Mouse (Mus musculus): ENCODE data around the gene Pdilt. TPM values are rescaled to one million over a fixed set of nuclear protein-coding genes. Genes with fewer than 3 reads are reported as not detected.

Pdilt gene
- total and polyA plus RNA-seq, 3 experiments = 0.12 TPM; not detected in 2

GRCm38 (mm10) chr7:119521816-119522215, 1.5 kb downstream of the Pdilt start:
- Histone ChIP-seq H3K27me3 (ENCODE audit: control insufficient read depth in 1 of 2, insufficient read depth in 2 of 2, low read length in 2 of 2) (no peaks in the 10 kb centered on the region), H3K9me3 (replicated peaks; ENCODE audit: insufficient read depth, low read length) (no peaks in the 10 kb centered on the region), H3K4me3 (ENCODE audit: control insufficient read depth in 1 of 2, insufficient read depth in 1 of 2, low read depth in 2 of 2, low read length in 2 of 2) (no peak overlapping the region), H3K79me2 (ENCODE audit: control insufficient read depth, insufficient read depth, low read length, poor library complexity) (no peaks in the 10 kb centered on the region), H3K4me1 (ENCODE audit: control insufficient read depth in 1 of 2, insufficient read depth in 2 of 2, low read length in 2 of 2) (no peaks in the 10 kb centered on the region), H3K36me3 (ENCODE audit: control insufficient read depth in 1 of 2, insufficient read depth in 2 of 2, low read length in 2 of 2) (no peaks in the 10 kb centered on the region), H3K27ac (ENCODE audit: control insufficient read depth, low read depth, low read length) (no peak overlapping the region), H3K9ac (ENCODE audit: control insufficient read depth, low read depth, low read length, poor library complexity, severe bottlenecking) (no peak overlapping the region)
- TF ChIP-seq USF1 (IDR thresholded peaks at IDR 0.05; ENCODE audit: low read depth, low read length) = 0 out of 2 replicates have a peak, but pooled peaks have one; percentile 17
- no peak for TF ChIP-seq SIN3A (IDR thresholded peaks at IDR 0.05; ENCODE audit: low read length)
- no peak for TF ChIP-seq MYC (IDR thresholded peaks at IDR 0.05; ENCODE audit: low read depth, low read length)
- no peak for DNase-seq (ENCODE audit: low read depth, low spot score)

GRCm38 (mm10) chr7:119519654-119520053, 3.6 kb downstream of the Pdilt start:
- TF ChIP-seq MXI1 (IDR thresholded peaks at IDR 0.05; ENCODE audit: low read depth, low read length) (no peak), GABPA (IDR thresholded peaks at IDR 0.05; ENCODE audit: low read depth, low read length) (no peak), SMC3 (IDR thresholded peaks at IDR 0.05; ENCODE audit: low read depth, low read length) (peak; percentile 52), BHLHE40 (IDR thresholded peaks at IDR 0.05; ENCODE audit: borderline replicate concordance, low read depth, low read length) (no peak), MAX (IDR thresholded peaks at IDR 0.05; ENCODE audit: low read length) (no peak), NELFE (IDR thresholded peaks at IDR 0.05; ENCODE audit: low read depth, low read length) (no peak), RAD21 (IDR thresholded peaks at IDR 0.05; ENCODE audit: low read depth, low read length) (peak; percentile 44), ETS1 (IDR thresholded peaks at IDR 0.05; ENCODE audit: low read depth, low read length) (no peak), MYC (IDR thresholded peaks at IDR 0.05; ENCODE audit: low read depth, low read length) (no peak), ZMIZ1 (IDR thresholded peaks at IDR 0.05; ENCODE audit: low read depth, low read length) (no peak), POLR2AphosphoS2 (IDR thresholded peaks at IDR 0.05; ENCODE audit: low read length) (no peak), RCOR1 (IDR thresholded peaks at IDR 0.05; ENCODE audit: low read depth, low read length) (no peak), USF2 (IDR thresholded peaks at IDR 0.05; ENCODE audit: borderline replicate concordance in 1 of 2, insufficient read depth in 1 of 2, low read depth in 1 of 2, low read length in 2 of 2) (no peak), CTCF (IDR thresholded peaks at IDR 0.05 in 2 of 3, conservative IDR thresholded peaks at IDR 0.05 in 1 of 3; ENCODE audit: control insufficient read depth in 1 of 3, insufficient read depth in 1 of 3, low read depth in 2 of 3, low read length in 3 of 3, poor library complexity in 1 of 3, severe bottlenecking in 1 of 3) (peak; percentile 71 to 97 (median 84)), USF1 (IDR thresholded peaks at IDR 0.05; ENCODE audit: low read depth, low read length) (no peak), UBTF (IDR thresholded peaks at IDR 0.05; ENCODE audit: borderline replicate concordance, insufficient read depth, low read depth, low read length) (no peak), CHD2 (IDR thresholded peaks at IDR 0.05; ENCODE audit: low read length) (no peak), ZNF384 (IDR thresholded peaks at IDR 0.05; ENCODE audit: low read depth, low read length) (no peak), EP300 (IDR thresholded peaks at IDR 0.05; ENCODE audit: low read depth in 1 of 2, low read length in 2 of 2) (no peak), E2F4 (IDR thresholded peaks at IDR 0.05; ENCODE audit: borderline replicate concordance, low read depth, low read length) (no peak), SIN3A (IDR thresholded peaks at IDR 0.05; ENCODE audit: low read length) (no peak), NRF1 (IDR thresholded peaks at IDR 0.05; ENCODE audit: insufficient read depth, low read depth, low read length, poor library complexity, severe bottlenecking) (no peak), MYB (IDR thresholded peaks at IDR 0.05; ENCODE audit: low read depth, low read length) (no peak), POLR2AphosphoS5 (IDR thresholded peaks at IDR 0.05; ENCODE audit: borderline replicate concordance, low read depth, low read length) (no peak), POLR2A (IDR thresholded peaks at IDR 0.05; ENCODE audit: control insufficient read depth in 1 of 2, insufficient read depth in 1 of 2, low read depth in 1 of 2, low read length in 2 of 2, poor library complexity in 1 of 2) (no peak), GATA1 (IDR thresholded peaks at IDR 0.05; ENCODE audit: low read depth, low read length) (no peak), ELF1 (IDR thresholded peaks at IDR 0.05; ENCODE audit: low read depth, low read length) (no peak)

More at GRCm38 (mm10) chr7:119519654-119520053, 3.6 kb downstream of the Pdilt start:
- no peak overlapping the region for H3K4me3 ChIP-seq (ENCODE audit: control insufficient read depth in 1 of 2, insufficient read depth in 1 of 2, low read depth in 2 of 2, low read length in 2 of 2)
- no peak overlapping the region for H3K27ac ChIP-seq (ENCODE audit: control insufficient read depth, low read depth, low read length)
- peak; percentile 52 for DNase-seq (ENCODE audit: low read depth, low spot score)
- H3K4me1 ChIP-seq (ENCODE audit: control insufficient read depth in 1 of 2, insufficient read depth in 2 of 2, low read length in 2 of 2) = no peaks in the 10 kb centered on the region
- no peak overlapping the region for H3K9ac ChIP-seq (ENCODE audit: control insufficient read depth, low read depth, low read length, poor library complexity, severe bottlenecking)
- H3K27me3 ChIP-seq (ENCODE audit: control insufficient read depth in 1 of 2, insufficient read depth in 2 of 2, low read length in 2 of 2) = no peaks in the 10 kb centered on the region
- no peaks in the 10 kb centered on the region for H3K36me3 ChIP-seq (ENCODE audit: control insufficient read depth in 1 of 2, insufficient read depth in 2 of 2, low read length in 2 of 2)
- H3K9me3 ChIP-seq (replicated peaks; ENCODE audit: insufficient read depth, low read length) = no peaks in the 10 kb centered on the region
- H3K79me2 ChIP-seq (ENCODE audit: control insufficient read depth, insufficient read depth, low read length, poor library complexity) = no peaks in the 10 kb centered on the region
